Mouse (Mus musculus): ENCODE measurements around the gene Wfdc12. TPM values are rescaled to one million over a fixed set of nuclear protein-coding genes. Genes with fewer than 3 reads are reported as not detected.

The Wfdc12 gene
- polyA plus RNA-seq, 1 experiment from 2014 or later = not detected

DNA sequence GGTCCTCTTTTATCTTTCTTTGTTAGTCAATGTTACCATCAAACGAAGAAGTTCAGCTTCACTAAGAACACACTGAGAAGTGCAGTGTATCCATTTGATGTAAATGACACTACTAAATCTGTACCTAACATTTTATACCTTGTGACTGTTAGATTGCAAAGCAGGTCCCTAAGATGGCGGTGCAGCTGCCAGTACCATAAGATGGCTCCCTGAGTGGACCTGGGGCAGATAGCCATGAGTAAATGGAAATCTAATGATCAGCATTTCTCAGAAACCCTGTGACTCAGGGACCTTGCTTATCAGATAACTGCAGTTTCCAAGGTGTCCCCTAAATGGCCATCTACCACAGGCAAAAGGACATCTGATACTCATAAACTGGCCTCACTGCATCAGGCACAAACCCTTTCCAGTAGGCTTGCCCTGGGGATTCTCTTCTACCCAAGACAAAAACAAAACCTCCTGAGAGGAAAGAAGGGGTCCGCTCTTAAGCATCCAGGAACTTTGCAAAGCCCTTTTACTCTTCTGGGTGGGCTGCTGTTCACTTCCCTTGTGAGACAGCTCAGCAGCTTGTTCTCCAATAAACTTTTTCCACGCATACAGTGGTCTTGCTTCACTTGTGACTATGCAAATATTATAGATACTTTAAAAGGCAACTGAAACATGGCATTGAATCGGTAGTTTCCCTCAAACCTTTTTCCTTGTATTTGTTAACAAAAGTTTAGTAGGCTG lies 5.7 kb upstream of the Wfdc12 start:
- no peak overlapping the region for H3K4me3 ChIP-seq (replicated peaks)
- no peaks in the 10 kb centered on the region for H3K4me1 ChIP-seq (replicated peaks)
- no peak for ATAC-seq
- H3K9me3 ChIP-seq = no peaks in the 10 kb centered on the region
- H3K4me2 ChIP-seq (replicated peaks) = no peak overlapping the region
- H3K9ac ChIP-seq = no peak overlapping the region
- no peaks in the 10 kb centered on the region for H3K27me3 ChIP-seq (replicated peaks)
- 82% methylated on average over 5 of the region's 5 CpGs for WGBS
- H3K27ac ChIP-seq = no peak overlapping the region
- H3K36me3 ChIP-seq = no peaks in the 10 kb centered on the region

DNA sequence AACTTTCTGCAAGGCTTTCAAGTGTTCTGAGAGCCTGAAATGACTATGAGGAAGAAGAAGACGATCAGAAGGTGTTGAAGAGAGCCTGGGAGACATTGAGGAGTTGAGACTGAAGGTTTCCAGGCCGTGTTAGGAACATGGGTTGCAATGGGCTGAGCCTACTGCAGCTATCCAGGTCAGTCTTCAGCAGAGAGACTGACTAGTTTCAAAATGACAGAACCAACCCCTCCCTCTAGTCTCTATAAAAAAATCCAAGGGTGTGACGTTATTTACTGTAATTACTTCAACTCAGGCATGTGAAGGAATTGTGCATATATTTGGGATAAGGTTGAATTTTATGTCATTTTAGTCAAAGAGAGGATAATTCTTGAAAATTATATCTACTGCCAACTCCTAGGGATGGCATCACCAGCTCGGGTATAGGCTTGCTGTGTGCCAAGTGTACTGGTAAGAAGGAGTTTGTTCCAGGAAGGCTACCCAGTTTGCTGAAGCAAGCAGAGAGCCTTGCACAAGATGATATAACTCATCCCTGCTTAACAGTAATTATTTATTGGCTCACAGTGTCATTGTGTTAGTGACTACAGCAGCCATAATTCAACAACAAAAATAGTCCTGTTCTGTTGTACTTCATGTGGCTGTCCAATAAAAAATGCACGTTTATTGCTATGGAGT lies 4.7 kb upstream of the Wfdc12 start:
- no peak overlapping the region for H3K4me3 ChIP-seq (replicated peaks)
- H3K36me3 ChIP-seq = no peaks in the 10 kb centered on the region
- no peak overlapping the region for H3K27ac ChIP-seq
- no peaks in the 10 kb centered on the region for H3K9me3 ChIP-seq
- H3K4me2 ChIP-seq (replicated peaks) = no peak overlapping the region
- 73% methylated on average over 5 of the region's 5 CpGs for WGBS
- no peaks in the 10 kb centered on the region for H3K4me1 ChIP-seq (replicated peaks)
- no peak for ATAC-seq
- H3K27me3 ChIP-seq (replicated peaks) = no peaks in the 10 kb centered on the region
- no peak overlapping the region for H3K9ac ChIP-seq

DNA sequence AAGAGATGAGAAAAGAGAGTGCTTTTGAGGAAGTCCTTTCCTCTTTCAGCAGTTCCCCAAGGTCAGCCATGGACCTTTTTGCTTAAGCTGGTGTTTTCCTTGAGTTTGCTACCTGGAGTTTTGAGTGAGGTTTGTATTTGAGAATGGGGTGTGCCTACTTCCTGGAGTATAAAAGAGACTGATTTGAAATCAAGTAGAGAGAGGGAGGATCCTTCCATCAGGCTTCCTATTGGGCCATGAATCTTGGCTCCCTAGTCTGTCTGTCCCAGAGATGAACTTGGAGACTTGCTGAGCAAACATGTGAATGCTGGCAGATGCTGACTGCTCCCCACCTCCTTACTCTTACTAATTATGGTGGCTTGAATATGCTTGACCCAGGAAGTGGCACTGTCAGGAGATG lies 1.9 kb upstream of the Wfdc12 start:
- H3K4me2 ChIP-seq (replicated peaks) = no peak overlapping the region
- H3K4me3 ChIP-seq (replicated peaks) = no peak overlapping the region
- H3K36me3 ChIP-seq = no peaks in the 10 kb centered on the region
- H3K4me1 ChIP-seq (replicated peaks) = no peaks in the 10 kb centered on the region
- H3K9me3 ChIP-seq = no peaks in the 10 kb centered on the region
- H3K27me3 ChIP-seq (replicated peaks) = no peaks in the 10 kb centered on the region
- no peak overlapping the region for H3K9ac ChIP-seq
- no peak for ATAC-seq
- H3K27ac ChIP-seq = no peak overlapping the region

DNA sequence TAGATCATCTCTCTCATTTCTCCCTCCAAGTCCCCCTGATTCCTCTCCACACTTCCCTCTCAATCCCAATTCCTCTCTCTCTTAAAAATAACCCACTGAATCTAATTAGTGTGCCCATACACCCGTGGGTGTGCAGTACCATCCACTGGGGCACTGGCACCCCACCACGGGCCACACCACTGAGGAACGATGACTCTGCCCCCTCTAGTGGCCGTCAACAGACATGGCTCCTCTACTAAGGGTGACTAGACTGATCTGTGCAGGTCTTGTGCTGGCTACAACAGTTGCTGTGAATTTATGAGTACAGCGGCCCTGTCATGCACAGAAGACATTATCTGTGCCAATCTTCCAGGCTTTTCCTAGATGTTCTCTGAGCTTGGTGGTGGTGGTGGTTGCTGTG lies 1.7 kb downstream of the Wfdc12 start:
- no peaks in the 10 kb centered on the region for H3K36me3 ChIP-seq
- no peaks in the 10 kb centered on the region for H3K27me3 ChIP-seq (replicated peaks)
- H3K4me3 ChIP-seq (replicated peaks) = no peak overlapping the region
- WGBS = 31% methylated on average over 5 of the region's 5 CpGs
- no peak overlapping the region for H3K4me2 ChIP-seq (replicated peaks)
- ATAC-seq = no peak
- H3K9ac ChIP-seq = no peak overlapping the region
- H3K4me1 ChIP-seq (replicated peaks) = no peaks in the 10 kb centered on the region
- H3K9me3 ChIP-seq = no peaks in the 10 kb centered on the region
- H3K27ac ChIP-seq = no peak overlapping the region

DNA sequence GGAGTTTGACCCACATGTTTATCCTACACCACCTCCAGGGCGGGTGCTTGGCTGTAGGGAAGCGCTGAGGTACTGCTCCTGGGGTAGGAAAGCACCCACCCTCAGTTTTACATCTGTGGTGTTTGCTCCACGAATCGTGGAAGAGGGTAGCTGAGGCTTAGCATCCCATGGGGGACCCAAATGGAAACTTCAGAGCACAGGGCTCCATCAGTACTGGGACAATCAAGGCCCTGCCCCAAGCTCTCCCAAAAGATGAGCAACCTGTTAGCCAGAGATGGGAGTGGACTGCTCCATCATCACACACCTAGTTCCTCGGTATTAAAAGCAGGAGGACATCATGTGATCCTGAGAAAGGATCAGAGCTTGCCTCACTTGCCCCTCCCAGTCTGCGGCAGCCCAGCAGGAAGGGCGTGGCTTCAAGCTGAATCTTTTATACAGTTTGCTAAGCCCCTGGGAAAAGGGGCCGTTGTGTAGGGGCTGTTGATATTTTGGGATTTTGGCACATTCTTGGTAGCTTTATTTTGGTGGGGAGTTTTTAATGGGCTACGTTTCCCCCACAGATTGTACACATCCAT lies 6.2 kb downstream of the Wfdc12 start:
- WGBS = 44% methylated on average over 9 of the region's 9 CpGs
- no peaks in the 10 kb centered on the region for H3K4me1 ChIP-seq (replicated peaks)
- H3K36me3 ChIP-seq = no peaks in the 10 kb centered on the region
- no peak overlapping the region for H3K9ac ChIP-seq
- no peak overlapping the region for H3K4me3 ChIP-seq (replicated peaks)
- no peak overlapping the region for H3K4me2 ChIP-seq (replicated peaks)
- ATAC-seq = peak; percentile 25; the same call in 1 of the 2 replicates
- H3K27ac ChIP-seq = no peak overlapping the region
- H3K27me3 ChIP-seq (replicated peaks) = no peaks in the 10 kb centered on the region
- no peaks in the 10 kb centered on the region for H3K9me3 ChIP-seq

DNA sequence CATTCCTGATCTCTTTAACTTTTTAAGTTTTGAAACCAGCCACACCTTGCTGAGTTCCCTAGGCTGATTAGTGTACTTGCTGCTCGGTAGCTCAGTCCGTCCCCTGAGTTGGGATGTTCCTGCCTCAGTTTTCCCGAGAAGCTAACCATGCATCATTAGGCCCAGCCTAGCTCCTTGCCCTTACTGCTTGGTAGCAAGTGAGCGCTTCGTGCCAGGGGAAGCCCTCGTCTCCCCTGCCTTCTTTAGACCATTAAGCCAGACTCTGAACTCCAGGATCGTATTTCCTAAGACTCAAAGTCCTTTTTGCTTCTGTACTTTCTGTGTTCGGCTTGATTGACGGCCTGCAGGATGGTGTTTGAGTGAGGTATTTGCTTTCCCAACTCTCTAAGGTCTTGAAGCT lies 7.1 kb downstream of the Wfdc12 start:
- no peaks in the 10 kb centered on the region for H3K36me3 ChIP-seq
- no peak overlapping the region for H3K27ac ChIP-seq
- no peaks in the 10 kb centered on the region for H3K9me3 ChIP-seq
- H3K9ac ChIP-seq = no peak overlapping the region
- WGBS = 68% methylated on average over 9 of the region's 9 CpGs
- peaks cover 1% of the 10 kb centered on the region; the same call in 1 of the 2 replicates for H3K27me3 ChIP-seq (replicated peaks)
- no peaks in the 10 kb centered on the region for H3K4me1 ChIP-seq (replicated peaks)
- no peak overlapping the region for H3K4me2 ChIP-seq (replicated peaks)
- ATAC-seq = peak; percentile 49; the same call in 1 of the 2 replicates
- H3K4me3 ChIP-seq (replicated peaks) = no peak overlapping the region

DNA sequence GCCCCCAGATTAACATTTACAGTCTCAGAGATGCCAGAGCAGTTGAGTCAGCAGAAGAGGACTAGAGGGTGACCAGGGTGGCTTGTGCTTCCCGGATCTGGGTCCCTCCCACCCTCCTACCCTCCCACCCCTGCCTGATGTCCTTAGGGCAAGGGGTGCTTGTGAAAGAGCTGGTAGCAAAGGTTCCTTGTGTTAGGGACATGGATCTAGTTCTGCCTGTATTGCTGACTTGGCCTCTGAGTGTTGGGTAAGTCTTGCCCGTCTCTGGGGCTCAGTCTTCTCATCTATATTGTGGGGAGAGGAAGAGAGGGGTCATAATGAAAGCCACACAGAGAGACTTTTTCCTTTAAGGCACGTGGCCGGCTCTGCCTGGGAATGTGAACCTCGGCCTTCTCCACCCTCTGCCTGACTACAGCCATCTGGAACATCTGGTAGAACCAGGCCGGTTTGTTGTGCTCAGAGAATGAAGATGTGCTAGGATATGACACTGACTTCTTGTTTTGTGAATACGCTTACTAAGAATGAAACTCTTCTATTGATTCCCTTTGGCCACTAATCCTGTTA lies 7.6 kb downstream of the Wfdc12 start, which contains the start of gene Wfdc5:
Wfdc5 (minus strand) TSS at position 51 of the 564 bp plus-strand sequence.
- WGBS = 71% methylated on average over 7 of the region's 7 CpGs
- H3K4me1 ChIP-seq (replicated peaks) = no peaks in the 10 kb centered on the region
- ATAC-seq = no peak

DNA sequence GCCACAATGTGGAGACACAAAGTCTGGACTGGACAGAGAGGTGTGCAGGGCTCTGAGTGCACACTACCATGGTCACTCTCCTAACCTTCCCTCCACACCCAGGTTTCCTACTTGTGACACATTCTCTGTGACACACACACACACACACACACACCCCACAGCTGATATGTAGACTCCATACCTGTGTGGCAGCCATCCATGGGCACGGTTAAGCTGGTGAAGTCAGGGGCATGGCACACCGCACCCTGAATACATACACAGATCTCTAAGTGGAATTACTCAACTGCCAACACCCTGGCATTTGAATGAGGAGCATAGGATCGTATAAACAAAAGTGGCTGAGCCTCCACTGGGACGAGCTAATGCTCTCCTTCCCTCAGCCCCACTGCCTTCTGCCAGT lies 9.6 kb downstream of the Wfdc12 start:
- no peak overlapping the region for H3K9ac ChIP-seq
- H3K36me3 ChIP-seq = no peaks in the 10 kb centered on the region
- 77% methylated on average over 4 of the region's 4 CpGs for WGBS
- H3K4me3 ChIP-seq (replicated peaks) = no peak overlapping the region
- ATAC-seq = no peak
- peaks cover 6% of the 10 kb centered on the region; the same call in 1 of the 2 replicates for H3K27me3 ChIP-seq (replicated peaks)
- no peaks in the 10 kb centered on the region for H3K9me3 ChIP-seq
- no peak overlapping the region for H3K4me2 ChIP-seq (replicated peaks)
- H3K27ac ChIP-seq = no peak overlapping the region
- no peaks in the 10 kb centered on the region for H3K4me1 ChIP-seq (replicated peaks)

More for the DNA sequence above, 7.6 kb downstream of the Wfdc12 start, which contains the start of gene Wfdc5:
- H3K4me3 ChIP-seq (replicated peaks) = no peak within 1 kb of the TSS
- peaks cover 6% of the 10 kb centered on the region; the same call in 1 of the 2 replicates for H3K27me3 ChIP-seq (replicated peaks)
- no peak within 1 kb of the TSS for H3K9ac ChIP-seq
- no peaks in the 10 kb centered on the region for H3K36me3 ChIP-seq
- no peak within 1 kb of the TSS for H3K27ac ChIP-seq
- H3K4me2 ChIP-seq (replicated peaks) = no peak within 1 kb of the TSS
- no peaks in the 10 kb centered on the region for H3K9me3 ChIP-seq

DNA sequence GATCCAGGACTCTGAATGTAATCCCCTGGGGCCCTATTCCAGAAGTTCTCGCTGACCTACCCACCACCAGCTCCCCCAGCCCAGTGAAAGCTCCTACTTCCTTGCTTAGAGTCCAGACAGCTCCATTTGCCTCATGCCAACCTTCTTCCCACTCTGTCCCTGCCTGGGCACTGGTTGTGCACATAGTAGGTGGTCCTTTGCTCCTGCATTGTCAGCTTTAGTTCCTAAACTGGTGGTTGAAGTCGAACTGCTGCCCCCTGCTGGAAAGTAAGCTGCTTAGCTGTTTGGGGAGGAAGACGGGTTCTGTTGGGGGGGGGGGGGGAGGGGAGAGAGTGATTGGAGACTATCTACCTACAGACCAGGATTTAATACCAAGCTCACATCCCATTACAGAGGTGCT lies 10.3 kb downstream of the Wfdc12 start:
- Histone ChIP-seq H3K9me3 (no peaks in the 10 kb centered on the region), H3K4me3 (replicated peaks) (no peak overlapping the region), H3K9ac (no peak overlapping the region), H3K4me2 (replicated peaks) (no peak overlapping the region), H3K27ac (no peak overlapping the region), H3K36me3 (no peaks in the 10 kb centered on the region), H3K27me3 (replicated peaks) (peaks cover 6% of the 10 kb centered on the region; the same call in 1 of the 2 replicates), H3K4me1 (replicated peaks) (no peaks in the 10 kb centered on the region)
- ATAC-seq = no peak
- 51% methylated on average over 3 of the region's 3 CpGs for WGBS

DNA sequence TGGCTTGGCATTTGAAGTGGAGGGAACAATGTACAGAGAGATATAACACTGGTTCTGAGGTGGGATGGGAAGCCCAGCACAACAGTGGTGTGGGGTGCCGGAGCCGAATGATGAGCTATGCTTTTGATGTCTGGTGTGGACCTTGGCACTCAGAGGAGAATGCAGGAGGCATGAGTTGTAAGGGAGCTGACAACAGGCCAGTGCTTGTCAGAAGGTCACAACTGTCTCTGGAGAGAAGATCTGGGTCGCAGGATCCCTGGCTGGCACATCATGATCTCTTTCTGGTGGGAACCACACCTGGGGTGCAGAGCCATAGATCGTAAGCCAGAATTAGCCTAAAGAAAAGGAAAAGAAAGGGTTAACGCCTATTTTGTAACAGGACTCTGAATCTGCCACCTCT lies 12.6 kb downstream of the Wfdc12 start:
- Histone ChIP-seq H3K27ac (no peak overlapping the region), H3K4me1 (replicated peaks) (0 out of 2 replicates have a peak, but pooled peaks cover 3% of the 10 kb centered on the region), H3K9me3 (no peaks in the 10 kb centered on the region), H3K36me3 (no peaks in the 10 kb centered on the region), H3K4me2 (replicated peaks) (no peak overlapping the region), H3K9ac (no peak overlapping the region), H3K27me3 (replicated peaks) (peaks cover 10% of the 10 kb centered on the region; the same call in 1 of the 2 replicates), H3K4me3 (replicated peaks) (no peak overlapping the region)
- 84% methylated on average over 5 of the region's 5 CpGs for WGBS
- no peak for ATAC-seq

DNA sequence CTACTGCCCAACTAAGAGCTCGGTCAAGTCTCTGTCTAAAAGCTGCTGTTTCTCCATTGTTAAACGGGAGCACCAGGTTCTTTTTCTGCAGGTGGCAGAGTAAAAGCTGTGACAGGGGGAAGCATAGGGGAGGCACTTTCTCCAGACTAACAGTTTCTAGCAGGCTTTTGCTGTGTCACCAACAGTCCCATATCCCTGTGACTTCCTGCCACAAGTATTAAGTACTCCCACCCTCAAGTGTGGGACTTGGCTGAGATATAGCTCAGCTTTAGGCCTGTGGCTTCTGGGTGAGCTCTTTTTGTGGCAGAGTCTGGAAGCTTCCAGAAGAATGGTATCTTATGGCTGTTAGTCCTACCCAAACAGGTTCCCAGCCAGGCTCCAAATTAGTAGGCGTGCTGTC lies 14.6 kb downstream of the Wfdc12 start:
- peaks cover 22% of the 10 kb centered on the region for H3K27me3 ChIP-seq (replicated peaks)
- 87% methylated on average over 3 of the region's 3 CpGs for WGBS
- H3K9ac ChIP-seq = no peak overlapping the region
- H3K4me3 ChIP-seq (replicated peaks) = no peak overlapping the region
- no peak overlapping the region for H3K4me2 ChIP-seq (replicated peaks)
- no peaks in the 10 kb centered on the region for H3K36me3 ChIP-seq
- H3K9me3 ChIP-seq = no peaks in the 10 kb centered on the region
- no peak overlapping the region for H3K27ac ChIP-seq
- H3K4me1 ChIP-seq (replicated peaks) = peaks cover 6% of the 10 kb centered on the region
- no peak for ATAC-seq

DNA sequence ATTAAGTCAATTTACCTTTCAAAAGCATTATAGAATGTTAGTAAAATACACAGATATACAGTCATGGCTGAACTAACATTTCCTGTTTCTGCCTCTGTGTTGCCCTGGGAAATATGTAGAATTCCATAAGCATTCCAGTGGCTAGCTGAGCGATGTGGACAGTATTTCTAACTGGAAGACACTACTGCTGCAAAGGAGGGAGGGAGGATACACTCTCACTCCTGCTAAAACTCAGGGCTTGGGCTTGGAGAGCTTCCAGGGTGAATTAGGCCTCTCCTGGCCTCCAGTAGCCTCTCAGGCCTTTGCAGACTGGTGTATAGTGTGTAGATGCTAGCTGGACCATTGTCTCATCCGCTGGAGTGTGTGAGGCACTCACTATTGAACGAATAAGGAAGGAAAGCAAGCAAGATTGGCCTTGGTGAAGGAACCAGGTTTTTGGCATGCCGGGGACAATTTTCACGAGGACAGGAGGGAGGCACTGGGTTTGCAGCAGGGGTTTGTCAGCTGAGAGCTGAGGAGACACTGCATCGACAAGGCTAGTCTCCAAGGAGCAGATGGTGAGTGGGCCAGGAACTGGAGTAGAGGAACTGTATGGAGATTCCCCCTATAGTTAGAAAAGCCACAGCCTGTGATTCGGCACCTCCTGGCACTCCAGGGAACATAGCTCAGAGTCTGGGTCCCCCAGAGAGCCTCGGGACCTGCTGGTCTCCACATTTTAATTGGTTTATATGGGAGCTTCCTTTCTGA lies 15.6 kb downstream of the Wfdc12 start:
- WGBS = 67% methylated on average over 8 of the region's 8 CpGs
- Histone ChIP-seq H3K9me3 (no peaks in the 10 kb centered on the region), H3K36me3 (no peaks in the 10 kb centered on the region), H3K4me1 (replicated peaks) (peaks cover 10% of the 10 kb centered on the region), H3K9ac (no peak overlapping the region), H3K27ac (no peak overlapping the region), H3K27me3 (replicated peaks) (peaks cover 32% of the 10 kb centered on the region), H3K4me3 (replicated peaks) (no peak overlapping the region), H3K4me2 (replicated peaks) (no peak overlapping the region)
- ATAC-seq = no peak
